Mouse (Mus musculus) neural tube, embryonic 14.5 days (tissue): ENCODE measurements around the gene Gjd2. TPM values are rescaled to one million over a fixed set of nuclear protein-coding genes. Genes with fewer than 3 reads are reported as not detected.

Experiments
- ATAC-seq: fragments of 200-750 bp; cut with Nextera tagmentation; 2 replicates; pipeline ENCODE4 v1.8.0; 2017; ENCODE audit warnings: low read depth, mild to moderate bottlenecking, moderate TSS enrichment, moderate library complexity
- H3K27ac ChIP-seq: fragments of 300-500 bp; sonication (generic); 2 replicates; pipeline ENCODE4 v1.5.1; 2014; ENCODE audit warnings: low read depth, mild to moderate bottlenecking, control low read depth, low read length, moderate library complexity, mixed read lengths
- H3K27me3 ChIP-seq: fragments of 300-500 bp; sonication (generic); 2 replicates; pipeline ENCODE4 v1.6.1; 2014; ENCODE audit warnings: low read length; ENCODE audit not compliant: control insufficient read depth, insufficient read depth
- H3K36me3 ChIP-seq: fragments of 300-500 bp; sonication (generic); 2 replicates; pipeline ENCODE4 v1.6.1; 2014; ENCODE audit warnings: low read length, mixed read lengths; ENCODE audit not compliant: control insufficient read depth, insufficient read depth
- H3K4me1 ChIP-seq: fragments of 300-500 bp; sonication (generic); 2 replicates; pipeline ENCODE4 v1.6.1; 2014; ENCODE audit warnings: low read length; ENCODE audit not compliant: control insufficient read depth, insufficient read depth
- H3K4me2 ChIP-seq: fragments of 300-500 bp; sonication (generic); 2 replicates; pipeline ENCODE4 v1.6.1; 2014; ENCODE audit warnings: mild to moderate bottlenecking, low read depth, low read length, control low read depth
- H3K4me3 ChIP-seq: fragments of 300-500 bp; sonication (generic); 2 replicates; pipeline ENCODE4 v1.5.1; 2014; ENCODE audit warnings: low read depth, low read length, control low read depth, mixed read lengths
- H3K9ac ChIP-seq: fragments of 300-500 bp; sonication (generic); replicated peaks from 2 replicates; pipeline ENCODE4 v1.6.1; 2014; ENCODE audit warnings: low read depth, mild to moderate bottlenecking, control low read depth, low read length, mixed read lengths
- H3K9me3 ChIP-seq: fragments of 300-500 bp; sonication (generic); 2 replicates; pipeline ENCODE4 v1.6.1; 2016; ENCODE audit warnings: low read length; ENCODE audit not compliant: control insufficient read depth
- WGBS: fragments of 180-500 bp; shearing (Covaris S2); extraction: QIAGEN DNeasy Blood & Tissue Kit; methylation state at CpG from one replicate; pipeline ENCODE4 v1.1.7; 2014; 5-methylcytosine and 5-hydroxymethylcytosine counted together
- polyA plus RNA-seq: library from polyadenylated mRNA; unstranded; fragments of >200 nt; fragmentation: Nextera tagmentation; extraction: Ambion mirVana; gene quantifications from 2 replicates; pipeline ENCODE4 v1.2.1, GENCODE M21; 2014

The Gjd2 gene
- polyA plus RNA-seq, 1 experiment from 2014 or later: 7.2 TPM

DNA sequence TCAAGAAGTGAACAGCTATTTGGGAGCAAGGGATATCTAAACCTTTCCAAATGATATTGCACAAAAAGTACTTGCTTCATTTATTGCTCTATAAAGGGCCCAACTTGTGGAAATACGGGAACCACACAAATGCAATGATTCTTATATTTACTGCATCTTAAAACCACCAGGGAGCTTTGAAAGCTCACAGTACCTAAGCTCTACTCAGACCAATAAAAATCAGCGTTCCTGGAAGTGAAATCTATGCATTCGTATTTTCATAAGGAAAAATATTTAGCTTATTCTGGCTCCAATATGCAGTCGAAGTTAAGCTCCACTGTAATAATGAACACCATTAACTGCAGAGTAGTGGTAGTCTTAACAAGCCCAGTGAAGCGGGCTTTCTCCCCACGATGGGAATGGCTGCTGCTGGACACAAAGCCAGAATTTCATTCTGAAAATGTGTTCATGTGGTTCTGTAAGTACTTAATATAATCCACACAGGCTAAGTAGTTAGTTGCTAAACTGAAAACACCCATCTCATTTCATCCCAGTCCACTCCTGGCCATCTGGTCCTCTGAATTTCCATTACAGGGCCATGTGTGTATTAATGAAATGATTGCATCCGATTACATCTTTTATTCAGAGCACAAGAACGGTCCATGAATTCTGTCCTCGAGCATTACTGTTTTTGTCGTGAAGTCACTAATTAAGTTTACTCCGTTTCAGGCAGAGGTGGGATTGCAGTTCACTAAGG is 6.2 kb upstream of the Gjd2 start:
- Histone ChIP-seq H3K9ac (no peak overlapping the region), H3K27me3 (no peaks in the 10 kb centered on the region), H3K36me3 (no peaks in the 10 kb centered on the region), H3K9me3 (no peaks in the 10 kb centered on the region), H3K27ac (no peak overlapping the region), H3K4me2 (no peak overlapping the region), H3K4me3 (no peak overlapping the region), H3K4me1 (no peaks in the 10 kb centered on the region; the same call in 1 of the 2 replicates)
- no peak for ATAC-seq
- WGBS: 55% methylated on average over 11 of the region's 11 CpGs

DNA sequence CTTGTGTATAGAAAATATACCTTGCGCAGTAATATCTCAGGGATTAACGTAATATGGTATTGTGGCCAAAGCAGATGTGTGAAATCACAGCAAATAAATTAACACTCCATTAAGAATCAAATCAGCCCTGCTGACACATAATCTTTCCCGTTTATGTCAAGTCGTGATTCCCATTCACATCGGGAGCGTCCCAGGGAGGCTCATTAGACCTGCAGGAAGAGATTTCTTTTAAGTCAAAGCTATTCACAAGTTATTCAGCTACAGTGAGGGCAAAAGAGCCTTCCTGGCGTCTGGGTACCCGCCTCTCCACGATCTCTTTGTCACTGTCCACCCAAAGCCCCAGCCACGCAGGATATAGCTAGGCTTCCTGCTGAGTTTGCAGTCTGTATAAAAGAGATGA is 4.7 kb upstream of the Gjd2 start:
- no peak overlapping the region for H3K4me2 ChIP-seq
- ATAC-seq: no peak; the same call in 1 of the 2 replicates
- H3K36me3 ChIP-seq: no peaks in the 10 kb centered on the region
- no peak overlapping the region for H3K4me3 ChIP-seq
- H3K4me1 ChIP-seq: peaks cover 6% of the 10 kb centered on the region; the same call in 1 of the 2 replicates
- no peak overlapping the region for H3K27ac ChIP-seq
- H3K27me3 ChIP-seq: peaks cover 8% of the 10 kb centered on the region; the same call in 1 of the 2 replicates
- WGBS: 11% methylated on average over 10 of the region's 10 CpGs
- no peak overlapping the region for H3K9ac ChIP-seq
- no peaks in the 10 kb centered on the region for H3K9me3 ChIP-seq

DNA sequence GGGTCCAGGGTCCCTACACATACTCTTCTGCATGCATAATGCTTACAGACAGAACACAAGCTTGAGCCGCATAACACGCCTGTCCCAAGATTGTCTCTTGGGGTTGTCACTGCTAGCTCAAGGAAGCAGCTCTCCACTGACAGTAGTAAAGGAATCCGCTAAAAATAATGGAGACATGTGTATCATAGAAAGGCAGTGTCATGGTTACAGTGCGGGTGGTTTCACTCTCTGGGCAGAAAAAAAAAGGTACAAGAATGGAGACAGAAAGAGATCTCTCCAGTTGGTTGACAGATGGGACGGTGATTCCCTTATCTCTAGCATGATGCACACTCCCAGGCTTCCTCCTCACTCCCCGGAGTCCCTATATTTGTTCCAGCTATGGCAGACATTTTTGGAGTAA is 1.4 kb upstream of the Gjd2 start:
- Histone ChIP-seq H3K36me3 (no peaks in the 10 kb centered on the region), H3K9ac (no peak overlapping the region), H3K27ac (no peak overlapping the region), H3K9me3 (no peaks in the 10 kb centered on the region), H3K4me3 (no peak overlapping the region), H3K27me3 (peaks cover 10% of the 10 kb centered on the region; the same call in 1 of the 2 replicates), H3K4me1 (peaks cover 6% of the 10 kb centered on the region; the same call in 1 of the 2 replicates), H3K4me2 (no peak overlapping the region)
- no peak for ATAC-seq
- WGBS: 73% methylated on average over 6 of the region's 6 CpGs

DNA sequence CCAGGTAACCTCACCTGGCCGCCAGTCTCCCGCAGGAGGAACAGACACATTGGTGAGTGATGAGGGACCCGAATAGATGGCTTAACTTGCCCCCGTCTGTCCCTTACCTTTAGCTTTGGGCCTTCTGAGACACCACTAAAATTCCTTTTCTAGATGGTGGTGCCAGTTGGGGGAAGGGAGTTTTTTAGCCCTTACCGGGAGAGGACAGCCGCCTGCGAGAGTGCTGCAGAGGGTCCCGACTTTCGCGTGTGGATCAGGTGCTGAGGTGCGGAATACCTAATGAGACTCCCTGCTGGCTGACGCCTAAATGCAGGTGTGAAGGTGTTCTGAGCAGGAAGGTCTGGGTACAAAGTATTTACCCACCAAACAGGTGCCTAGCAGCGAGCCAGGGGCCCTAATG is 427 bp upstream of the Gjd2 start:
- Histone ChIP-seq H3K9ac (peak overlapping the region; percentile 68), H3K27ac (peak overlapping the region; percentile 69; the same call in 1 of the 2 replicates), H3K9me3 (no peaks in the 10 kb centered on the region), H3K4me3 (peak overlapping the region; percentile 55), H3K4me2 (peak overlapping the region; percentile 83), H3K4me1 (peaks cover 6% of the 10 kb centered on the region; the same call in 1 of the 2 replicates), H3K27me3 (peaks cover 10% of the 10 kb centered on the region; the same call in 1 of the 2 replicates), H3K36me3 (no peaks in the 10 kb centered on the region)
- ATAC-seq: peak; percentile 28; the same call in 1 of the 2 replicates
- under 1% methylated on average over 13 of the region's 13 CpGs for WGBS

DNA sequence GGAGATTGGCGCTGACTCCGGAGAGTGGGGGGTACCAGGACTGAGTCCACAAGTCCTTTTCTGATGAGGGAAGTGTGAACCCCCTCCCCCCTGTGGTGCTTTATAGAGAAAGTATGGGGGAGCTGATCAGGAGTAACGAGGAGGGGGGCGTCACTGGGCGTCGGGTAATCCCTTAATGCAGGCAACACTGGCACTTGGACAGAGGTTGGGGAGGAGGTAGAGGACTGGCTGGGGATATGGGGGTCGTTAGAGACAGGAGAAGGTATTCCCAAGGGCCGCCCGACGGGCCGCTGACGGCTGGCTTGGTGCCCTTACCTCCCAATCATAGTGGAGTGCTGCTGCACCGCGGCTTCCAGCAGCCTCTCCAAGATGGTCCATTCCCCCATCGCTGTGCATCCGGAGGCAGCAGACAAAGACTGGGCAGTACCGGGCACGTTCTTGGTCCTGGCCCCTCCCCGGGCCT is 639 bp downstream of the Gjd2 start:
- H3K27me3 ChIP-seq: peaks cover 10% of the 10 kb centered on the region; the same call in 1 of the 2 replicates
- 2% methylated on average over 19 of the region's 19 CpGs for WGBS
- H3K4me2 ChIP-seq: peak overlapping the region; percentile 83
- peak; percentile 83 for ATAC-seq
- H3K9ac ChIP-seq: peak overlapping the region; percentile 68
- H3K4me1 ChIP-seq: peaks cover 6% of the 10 kb centered on the region; the same call in 1 of the 2 replicates
- no peaks in the 10 kb centered on the region for H3K9me3 ChIP-seq
- peak overlapping the region; percentile 55 for H3K4me3 ChIP-seq
- no peaks in the 10 kb centered on the region for H3K36me3 ChIP-seq
- peak overlapping the region; percentile 69 for H3K27ac ChIP-seq

DNA sequence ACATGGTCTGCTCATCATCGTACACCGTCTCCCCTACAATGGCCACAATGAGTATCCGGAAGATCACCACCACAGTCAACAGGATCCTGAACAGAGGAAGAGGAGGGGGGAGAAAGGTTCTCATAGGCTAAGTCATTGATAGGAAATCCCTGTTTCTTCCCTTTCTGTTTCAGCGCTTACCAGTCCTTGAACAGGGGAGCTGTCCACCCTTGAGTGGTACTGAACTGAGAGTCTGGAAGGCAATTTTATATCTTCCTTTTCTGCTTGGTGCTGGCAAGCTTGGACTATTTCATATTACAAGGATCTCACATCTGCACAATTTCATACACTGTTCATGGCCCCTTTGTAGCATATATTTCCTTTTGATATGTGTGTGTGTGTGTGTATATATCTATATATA is 1.6 kb downstream of the Gjd2 start:
- Histone ChIP-seq H3K27me3 (peaks cover 10% of the 10 kb centered on the region; the same call in 1 of the 2 replicates), H3K36me3 (no peaks in the 10 kb centered on the region), H3K4me2 (peak overlapping the region; percentile 83; the same call in 1 of the 2 replicates), H3K4me3 (peak overlapping the region; percentile 55), H3K27ac (no peak overlapping the region), H3K9ac (no peak overlapping the region), H3K4me1 (peaks cover 6% of the 10 kb centered on the region; the same call in 1 of the 2 replicates), H3K9me3 (no peaks in the 10 kb centered on the region)
- ATAC-seq: no peak
- 45% methylated on average over 4 of the region's 4 CpGs for WGBS

DNA sequence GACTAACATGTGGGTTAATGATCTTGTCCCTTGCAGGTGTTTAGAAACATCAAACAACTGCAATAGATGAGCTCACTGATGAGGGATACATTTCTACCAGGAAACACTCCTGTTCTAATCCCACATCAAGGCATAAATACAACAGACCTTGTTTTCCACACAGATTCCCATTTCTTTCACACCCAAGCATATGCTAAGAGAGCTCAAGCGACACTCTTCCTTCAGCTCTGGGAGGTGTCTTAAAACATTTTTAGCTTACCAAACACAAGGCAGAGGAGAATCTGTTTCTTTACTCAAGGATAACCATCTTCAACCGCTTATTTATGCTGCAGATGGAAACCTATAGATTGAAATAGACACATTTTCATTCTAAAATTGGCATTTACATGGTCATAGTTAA is 5.1 kb downstream of the Gjd2 start:
- H3K36me3 ChIP-seq: no peaks in the 10 kb centered on the region
- peaks cover 4% of the 10 kb centered on the region; the same call in 1 of the 2 replicates for H3K27me3 ChIP-seq
- no peak overlapping the region for H3K27ac ChIP-seq
- ATAC-seq: no peak
- 88% methylated on average over 2 of the region's 2 CpGs for WGBS
- H3K4me2 ChIP-seq: no peak overlapping the region
- H3K4me3 ChIP-seq: no peak overlapping the region
- no peaks in the 10 kb centered on the region for H3K4me1 ChIP-seq
- H3K9ac ChIP-seq: no peak overlapping the region
- no peaks in the 10 kb centered on the region for H3K9me3 ChIP-seq

DNA sequence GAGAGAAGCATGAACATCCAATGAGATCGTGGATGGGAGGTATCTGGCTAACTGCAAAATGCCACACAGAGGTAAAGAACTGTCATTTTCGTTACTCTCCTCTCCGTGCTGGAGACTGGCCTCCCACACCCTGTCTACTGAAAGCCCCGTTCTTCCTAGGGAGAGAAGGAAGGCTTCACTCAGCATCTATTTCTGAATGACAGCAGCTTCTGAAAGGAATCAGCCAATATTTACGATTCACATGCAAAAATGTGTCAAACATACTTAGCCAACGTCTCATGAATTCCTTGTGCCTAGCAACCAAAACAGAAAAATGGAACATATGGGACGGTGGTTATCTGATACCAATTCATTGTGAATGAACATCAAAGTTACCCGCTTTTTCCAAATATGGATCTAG is 15.9 kb downstream of the Gjd2 start:
- Histone ChIP-seq H3K9me3 (no peaks in the 10 kb centered on the region), H3K27me3 (no peaks in the 10 kb centered on the region), H3K36me3 (no peaks in the 10 kb centered on the region), H3K9ac (no peak overlapping the region), H3K4me1 (no peaks in the 10 kb centered on the region), H3K4me3 (no peak overlapping the region), H3K4me2 (no peak overlapping the region), H3K27ac (no peak overlapping the region)
- WGBS: 79% methylated on average over 8 of the region's 8 CpGs
- ATAC-seq: no peak

DNA sequence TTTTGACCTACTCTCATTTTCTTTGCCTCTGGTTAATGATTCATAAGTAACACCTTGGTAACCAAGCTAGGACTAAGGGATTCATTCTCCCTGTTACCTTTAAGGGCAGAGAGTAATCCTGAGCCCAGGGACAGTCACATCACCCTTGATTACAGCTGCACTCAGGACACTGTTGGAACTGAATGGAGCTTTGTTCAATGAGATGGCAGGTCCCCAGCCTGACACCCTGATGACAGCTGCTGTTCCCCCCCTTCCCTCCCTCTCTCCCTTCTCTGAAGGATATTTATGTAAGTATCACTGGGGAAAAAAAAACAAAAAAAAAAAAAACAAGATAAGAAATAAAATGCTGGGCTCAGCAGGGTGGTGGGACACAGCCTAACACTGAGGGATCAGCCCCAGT is 16.5 kb downstream of the Gjd2 start:
- no peak overlapping the region for H3K27ac ChIP-seq
- H3K4me3 ChIP-seq: no peak overlapping the region
- no peaks in the 10 kb centered on the region for H3K36me3 ChIP-seq
- H3K4me2 ChIP-seq: no peak overlapping the region
- ATAC-seq: no peak
- no peaks in the 10 kb centered on the region for H3K9me3 ChIP-seq
- H3K9ac ChIP-seq: no peak overlapping the region
- H3K4me1 ChIP-seq: no peaks in the 10 kb centered on the region
- no peaks in the 10 kb centered on the region for H3K27me3 ChIP-seq
